Comparison of ENCODE assay signal across 9 mouse cellular contexts in the genomic region with DNA sequence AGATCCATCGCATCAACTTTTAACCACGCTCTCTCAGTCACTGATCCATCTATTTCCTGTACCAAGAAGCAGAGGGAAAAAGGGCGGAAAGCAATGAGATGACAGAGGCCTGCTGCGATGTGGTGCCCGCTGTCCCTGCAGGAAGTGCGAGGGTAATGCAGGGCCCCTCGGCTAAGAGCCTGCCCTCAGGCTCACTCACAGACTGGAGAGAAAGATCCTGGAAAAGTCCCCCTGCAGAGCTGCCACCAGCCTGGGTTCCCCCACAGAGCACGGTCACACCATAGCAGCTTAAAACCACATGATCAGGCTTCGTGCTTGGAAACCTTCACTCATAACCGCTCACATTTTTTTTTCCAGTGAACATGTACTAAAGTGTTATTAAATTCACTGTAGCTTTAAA. TPM values are rescaled to one million over a fixed set of nuclear protein-coding genes. Genes with fewer than 3 reads are reported as not detected.
A peak's percentile ranks its signal among the peaks of the same experiment; 100 is the strongest.
DNase-seq lines count a peak whose midpoint lies in the region; ATAC-seq and TF ChIP-seq lines count a peak whose summit lies in the region.
"Had no signal": no experiment of that assay in that cellular context is flagged by ENCODE, and none has a peak within 500 bp of the region (broad histone marks: within the 10 kb centered on the region; RNA-seq: fewer than 3 reads in every experiment).

No protein-coding gene starts in this region.

- H3K4me3 ChIP-seq in spleen, adult 2 months (ENCODE audit: extremely low read depth, insufficient read depth, insufficient read length) = no peak overlapping the region
- no peak overlapping the region for H3K4me3 ChIP-seq in forebrain, embryonic 12.5 days (replicated peaks)
- no peak overlapping the region for H3K4me3 ChIP-seq in limb, embryonic 11.5 days (ENCODE audit: low read depth, low read length)
- no peak overlapping the region for H3K4me3 ChIP-seq in stomach, embryonic 14.5 days (ENCODE audit: low read depth, low read length)

- no peak for ATAC-seq in forebrain, embryonic 12.5 days (ENCODE audit: low FRiP score)
- no peak for ATAC-seq in limb, embryonic 11.5 days (ENCODE audit: insufficient number of reproducible peaks, low FRiP score, low TSS enrichment, low read depth)
- no peak for ATAC-seq in stomach, embryonic 14.5 days (ENCODE audit: insufficient number of reproducible peaks, insufficient read depth, low FRiP score, low read depth)

- no peak overlapping the region for H3K4me2 ChIP-seq in forebrain, embryonic 12.5 days
- H3K4me2 ChIP-seq in limb, embryonic 11.5 days (ENCODE audit: low read depth, severe bottlenecking) = no peak overlapping the region
- no peak overlapping the region for H3K4me2 ChIP-seq in stomach, embryonic 14.5 days (replicated peaks; ENCODE audit: low read depth, low read length)

- H3K36me3 ChIP-seq in spleen, adult 2 months (ENCODE audit: control insufficient read depth, insufficient read depth, low read length) = peaks cover 3% of the 10 kb centered on the region
- peaks cover 17% of the 10 kb centered on the region for H3K36me3 ChIP-seq in forebrain, embryonic 12.5 days (replicated peaks)
- H3K36me3 ChIP-seq in limb, embryonic 11.5 days (ENCODE audit: control insufficient read depth, insufficient read depth, low read length) = peaks cover 4% of the 10 kb centered on the region; the same call in 1 of the 2 replicates
- H3K36me3 ChIP-seq in stomach, embryonic 14.5 days (ENCODE audit: control insufficient read depth, insufficient read depth, low read length) = 0 out of 2 replicates have a peak, but pooled peaks cover 5% of the 10 kb centered on the region

- TF ChIP-seq CTCF in spleen, adult 2 months (IDR thresholded peaks at IDR 0.05; ENCODE audit: extremely low read depth, insufficient read depth, insufficient read length, insufficient replicate concordance) = no peak

- no peaks in the 10 kb centered on the region for H3K9me3 ChIP-seq in forebrain, embryonic 12.5 days
- no peaks in the 10 kb centered on the region for H3K9me3 ChIP-seq in limb, embryonic 11.5 days (ENCODE audit: control insufficient read depth, low read length)
- H3K9me3 ChIP-seq in stomach, embryonic 14.5 days (ENCODE audit: control insufficient read depth, low read depth, low read length) = no peaks in the 10 kb centered on the region

- 56% methylated on average over 10 of the region's 10 CpGs for WGBS in spleen, adult 2 months
- WGBS in forebrain, embryonic 12.5 days = 40% methylated on average over 10 of the region's 10 CpGs
- 36% methylated on average over 10 of the region's 10 CpGs for WGBS in limb, embryonic 11.5 days
- WGBS in stomach, embryonic 14.5 days = 30% methylated on average over 10 of the region's 10 CpGs

- TF ChIP-seq POLR2A in spleen, adult 2 months (IDR thresholded peaks at IDR 0.05; ENCODE audit: low read depth, low read length) = no peak

- no peaks in the 10 kb centered on the region for H3K4me1 ChIP-seq in spleen, adult 2 months (ENCODE audit: control insufficient read depth, insufficient read depth, insufficient read length)
- H3K4me1 ChIP-seq in forebrain, embryonic 12.5 days = peaks cover 23% of the 10 kb centered on the region
- peaks cover 19% of the 10 kb centered on the region for H3K4me1 ChIP-seq in limb, embryonic 11.5 days (ENCODE audit: control insufficient read depth, insufficient read depth, low read length)
- H3K4me1 ChIP-seq in stomach, embryonic 14.5 days (ENCODE audit: control insufficient read depth, insufficient read depth, low read length) = peaks cover 7% of the 10 kb centered on the region; the same call in 1 of the 2 replicates

- H3K27ac ChIP-seq in spleen, adult 2 months (ENCODE audit: insufficient read depth, low read length) = peak overlapping the region; percentile 29; the same call in 1 of the 2 replicates
- peak overlapping the region; percentile 37; the same call in 1 of the 2 replicates for H3K27ac ChIP-seq in forebrain, embryonic 12.5 days
- H3K27ac ChIP-seq in limb, embryonic 11.5 days (replicated peaks; ENCODE audit: low read depth, low read length) = no peak overlapping the region
- peak overlapping the region; percentile 48; the same call in 1 of the 2 replicates for H3K27ac ChIP-seq in stomach, embryonic 14.5 days (ENCODE audit: low read length)
- H3K27ac ChIP-seq: macrophage had no signal

- H3K9ac ChIP-seq in forebrain, embryonic 12.5 days = no peak overlapping the region
- no peak overlapping the region for H3K9ac ChIP-seq in limb, embryonic 11.5 days (ENCODE audit: low read length)
- no peak overlapping the region for H3K9ac ChIP-seq in stomach, embryonic 14.5 days (replicated peaks; ENCODE audit: low read depth, low read length)

- H3K27me3 ChIP-seq in spleen, adult 2 months (ENCODE audit: control insufficient read depth, insufficient read depth, low read length) = no peaks in the 10 kb centered on the region
- H3K27me3 ChIP-seq in forebrain, embryonic 12.5 days = no peaks in the 10 kb centered on the region
- no peaks in the 10 kb centered on the region for H3K27me3 ChIP-seq in limb, embryonic 11.5 days (ENCODE audit: control insufficient read depth, insufficient read depth, low read length)
- H3K27me3 ChIP-seq in stomach, embryonic 14.5 days (ENCODE audit: control insufficient read depth, insufficient read depth, low read length) = no peaks in the 10 kb centered on the region

- no peak for DNase-seq in spleen, adult 2 months (ENCODE audit: low read depth in 1 of 2, low spot score in 2 of 2)
- no peak for DNase-seq in spleen, postnatal 10 days (ENCODE audit: low spot score in 2 of 2)
- DNase-seq in limb, embryonic 11.5 days (ENCODE audit: low spot score) = peak; percentile 63
- no peak for DNase-seq in right cerebral cortex, adult 2 months (ENCODE audit: low spot score in 2 of 2)
- no peak for DNase-seq in right cerebral cortex, postnatal 36 days (ENCODE audit: low spot score in 2 of 2)
- DNase-seq in left cerebral cortex, adult 8-10 months (ENCODE audit: low spot score in 2 of 2) = no peak

RNA-seq across cellular contexts. Expression of a gene that starts 25.7 kb away (rescaled TPM):
- polyA plus RNA-seq in spleen, adult 2 months (2012; rRNA removed) = 13.0 and 15.0 TPM in 2 replicates
- 38.9 and 42.7 TPM in 2 replicates for polyA plus RNA-seq in forebrain, embryonic 12.5 days (2016; fragmentation: Nextera tagmentation; extraction: Ambion mirVana)
- 33.6 and 36.4 TPM in 2 replicates for polyA plus RNA-seq in limb, embryonic 11.5 days (2014; fragmentation: Nextera tagmentation; extraction: Ambion mirVana)
- polyA plus RNA-seq in stomach, embryonic 14.5 days (2014; fragmentation: Nextera tagmentation; extraction: Ambion mirVana) = 30.5 and 36.3 TPM in 2 replicates
- 100 to 1,000 TPM in 3 of 4 experiments, 10 to 100 TPM in 1; 94.6 to 109 (median 103) TPM for total RNA-seq in left cerebral cortex, adult 8-10 months (2022)
